Mouse (Mus musculus) urinary bladder, postnatal 4 days (tissue): ENCODE data around the gene Kmt5b.

Experiments used
- DNase-seq, 2 experiments: peaks; one replicate each; pipeline ENCODE4 v3.0.0; 2021 to 2022; ENCODE audit warnings: low spot score in 2 of 2

Gene Kmt5b

DNA sequence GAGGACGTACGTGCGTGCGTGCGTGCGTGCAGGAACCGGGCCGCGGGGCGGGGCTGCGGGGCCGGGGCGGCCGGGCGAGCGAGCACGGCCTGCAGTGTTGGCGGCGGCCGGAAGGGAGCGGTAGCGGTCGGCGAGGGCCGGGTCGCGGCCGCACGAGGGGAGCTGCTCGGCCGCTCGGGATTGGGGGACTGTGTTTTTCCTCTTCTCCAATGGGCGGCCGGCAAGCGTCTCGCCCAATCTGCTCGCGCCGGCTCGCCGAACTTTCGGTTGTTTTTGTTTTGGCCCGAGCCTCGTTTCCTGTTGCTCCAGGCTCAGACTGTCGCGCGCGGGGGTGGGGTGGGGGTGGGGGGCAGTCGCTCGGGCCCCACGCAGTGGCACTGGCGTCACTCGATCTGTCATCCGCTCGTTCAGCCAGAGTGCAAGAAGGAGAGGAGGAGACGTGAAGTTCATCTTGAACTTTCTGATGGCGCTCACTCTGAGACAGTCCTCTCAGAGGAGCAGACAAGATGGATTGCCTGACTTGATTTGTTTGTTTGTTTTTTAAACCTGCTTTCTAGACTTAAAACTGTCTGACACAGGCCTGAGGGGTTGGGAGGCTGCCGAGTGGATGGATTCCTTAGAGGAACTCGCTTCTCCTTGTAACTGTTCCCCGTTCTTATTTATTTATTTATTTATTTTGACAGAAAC, 1.6 kb downstream of the Kmt5b start:
- DNase-seq: peak; percentile 92

DNA sequence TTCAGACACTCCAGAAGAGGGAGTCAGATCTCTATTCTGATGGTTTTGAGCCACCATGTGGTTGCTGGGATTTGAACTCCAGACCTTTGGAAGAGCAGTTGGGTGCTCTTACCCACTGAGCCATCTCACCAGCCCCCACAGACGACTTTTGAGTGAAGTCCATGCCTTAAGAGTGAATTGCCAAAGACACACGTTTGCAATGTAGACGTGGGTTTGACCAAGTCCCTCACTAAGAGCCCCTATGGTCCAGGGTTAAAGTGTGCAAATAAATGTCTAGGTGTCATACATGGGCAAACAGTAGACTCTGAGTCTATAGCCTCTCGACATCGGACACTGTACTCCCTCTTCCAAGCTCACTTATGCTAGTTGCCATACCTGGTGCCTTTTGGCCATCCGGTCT, 2.3 kb downstream of the Kmt5b start:
- no peak for DNase-seq

DNA sequence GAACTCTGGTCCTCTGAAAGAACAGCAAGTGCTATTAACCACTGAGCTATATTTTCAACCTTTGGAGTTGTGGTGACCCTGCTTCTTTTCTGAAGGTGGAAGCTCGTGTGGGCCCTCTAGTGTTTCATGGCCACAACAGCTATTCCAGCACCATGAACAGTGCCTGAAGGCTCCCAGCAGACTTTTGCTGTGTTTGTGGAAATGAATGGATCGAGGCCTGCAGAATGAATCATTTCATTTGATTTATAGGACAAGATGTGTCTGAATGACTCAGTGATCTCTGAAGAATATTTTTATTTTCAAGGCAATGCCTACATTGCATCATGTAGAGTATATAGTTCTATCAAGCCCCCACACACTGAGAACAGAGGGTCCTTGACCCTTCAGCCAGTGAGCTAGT, 6.9 kb downstream of the Kmt5b start:
- DNase-seq: no peak

- DNase-seq: no peak
Observed at GRCm38 (mm10) chr19:3778713-3779112, 11.5 kb downstream of the Kmt5b start.

- no peak for DNase-seq
Observed at GRCm38 (mm10) chr19:3790077-3790476, 22.9 kb downstream of the Kmt5b start.

DNA sequence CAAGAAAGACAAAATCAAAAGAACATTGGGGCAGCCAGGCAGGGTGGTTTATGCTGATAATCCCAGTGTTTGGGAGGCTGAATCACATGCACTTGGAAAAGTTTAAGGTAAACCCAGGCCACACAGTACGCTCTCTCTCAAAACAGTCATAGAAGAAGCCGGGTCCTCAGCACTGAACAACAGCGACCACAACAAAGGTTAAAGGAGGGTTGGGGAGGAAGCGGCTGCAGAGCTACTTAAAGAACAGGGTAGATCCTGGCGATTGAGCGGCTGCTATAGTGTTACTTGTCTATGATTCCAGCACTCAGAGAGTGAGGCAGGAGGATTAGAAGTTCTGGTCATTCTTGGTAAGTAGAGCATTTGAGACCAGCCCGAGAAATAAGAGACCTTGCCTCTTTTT, 38.3 kb downstream of the Kmt5b start:
- no peak for DNase-seq

DNA sequence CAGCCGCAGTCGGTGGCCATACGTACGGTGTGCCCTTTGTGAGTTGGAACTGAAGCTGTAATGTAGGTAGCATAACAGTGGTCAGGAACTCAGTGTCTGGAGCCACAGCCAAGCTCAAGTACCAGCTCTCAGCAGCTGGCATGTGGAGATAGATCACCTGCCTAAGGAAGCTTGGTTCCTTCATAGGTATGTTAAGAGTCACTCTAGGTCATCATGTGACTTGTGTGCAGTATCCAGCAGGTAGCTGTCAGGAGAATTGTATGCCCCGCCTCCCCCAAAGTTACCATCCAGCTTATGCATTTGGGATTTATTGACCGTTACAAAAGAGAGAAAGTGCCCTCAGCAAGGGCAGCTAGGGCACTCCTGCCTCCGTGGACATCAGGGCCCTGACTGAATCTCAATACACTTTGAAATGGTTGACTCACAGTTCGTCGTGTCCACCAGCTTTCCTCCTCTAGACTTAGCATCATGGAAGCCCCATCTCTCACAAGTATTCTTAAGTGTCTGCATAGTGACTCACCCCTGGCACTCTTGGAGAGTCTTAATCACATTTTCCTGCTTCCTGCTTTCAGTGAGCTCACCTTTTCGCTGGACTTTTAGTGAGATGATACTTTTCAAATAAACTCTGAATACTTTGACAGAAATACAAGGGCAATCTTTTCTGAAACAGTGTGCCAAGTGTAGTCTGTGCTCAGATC, 43.5 kb downstream of the Kmt5b start:
- DNase-seq: no peak

DNA sequence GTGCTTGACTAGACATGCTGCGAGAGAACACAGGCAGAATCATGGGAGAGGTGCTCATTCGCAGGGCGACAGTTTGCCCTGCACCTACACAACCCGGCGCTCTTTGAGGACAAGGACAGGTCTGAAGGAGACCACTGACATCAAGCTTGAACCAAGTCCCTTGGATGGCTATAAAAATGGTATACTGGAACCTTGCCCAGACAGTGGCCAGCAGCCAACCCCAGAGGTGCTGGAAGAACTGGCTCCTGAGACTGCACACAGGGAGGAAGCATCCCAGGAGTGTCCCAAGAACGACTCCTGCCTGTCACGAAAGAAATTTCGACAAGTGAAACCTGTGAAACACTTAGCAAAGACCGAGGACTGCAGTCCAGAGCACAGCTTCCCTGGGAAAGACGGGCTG, 47.2 kb downstream of the Kmt5b start:
- no peak for DNase-seq

- DNase-seq: no peak
Observed at GRCm38 (mm10) chr19:3815824-3816223, 48.6 kb downstream of the Kmt5b start.

DNA sequence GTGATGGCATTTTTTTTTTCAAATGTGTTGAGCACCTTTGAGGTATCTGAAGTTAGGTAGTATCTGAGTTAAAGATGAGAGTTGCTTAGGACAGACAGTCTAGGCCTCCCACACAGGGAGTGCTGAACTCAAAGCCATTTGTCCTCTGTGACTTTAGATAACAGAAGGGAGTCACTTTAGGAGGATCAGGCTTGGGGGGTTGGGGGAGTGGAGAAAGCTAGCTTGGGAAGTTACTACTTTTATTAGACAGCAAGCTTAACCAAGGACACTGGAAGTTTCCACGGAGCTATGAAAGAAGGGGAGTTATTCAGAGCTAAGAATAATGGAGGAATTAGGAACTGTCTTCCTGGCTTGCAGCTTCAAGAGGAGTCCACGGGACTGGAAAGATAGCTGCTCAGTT, 51.9 kb downstream of the Kmt5b start:
- DNase-seq: no peak

DNA sequence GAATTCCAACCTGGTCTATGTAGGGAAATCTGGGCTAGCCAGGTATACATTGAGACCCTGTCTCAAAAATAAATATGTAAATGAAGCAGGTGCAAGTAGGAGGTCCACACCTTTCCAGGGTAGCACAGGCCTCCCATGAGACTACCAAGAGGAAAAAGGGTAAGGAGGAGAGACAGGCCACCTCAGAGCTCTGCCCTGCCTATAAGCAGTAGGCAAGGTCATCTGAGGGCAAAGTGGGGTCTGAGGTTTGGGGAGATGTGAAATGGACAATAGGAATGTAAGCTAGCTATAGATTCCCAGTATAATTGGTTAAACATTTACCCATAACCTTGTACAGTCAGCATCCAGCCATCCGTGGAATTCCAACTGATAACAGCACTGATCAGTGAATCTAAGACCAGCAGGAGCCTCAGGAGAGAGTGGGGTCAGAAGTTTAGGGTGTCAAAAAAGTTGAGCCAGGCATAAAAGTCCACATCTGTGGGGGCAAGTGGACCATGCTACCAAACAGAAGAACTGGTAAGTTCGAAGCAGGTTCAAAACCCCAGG, 52.8 kb downstream of the Kmt5b start:
- no peak for DNase-seq

DNA sequence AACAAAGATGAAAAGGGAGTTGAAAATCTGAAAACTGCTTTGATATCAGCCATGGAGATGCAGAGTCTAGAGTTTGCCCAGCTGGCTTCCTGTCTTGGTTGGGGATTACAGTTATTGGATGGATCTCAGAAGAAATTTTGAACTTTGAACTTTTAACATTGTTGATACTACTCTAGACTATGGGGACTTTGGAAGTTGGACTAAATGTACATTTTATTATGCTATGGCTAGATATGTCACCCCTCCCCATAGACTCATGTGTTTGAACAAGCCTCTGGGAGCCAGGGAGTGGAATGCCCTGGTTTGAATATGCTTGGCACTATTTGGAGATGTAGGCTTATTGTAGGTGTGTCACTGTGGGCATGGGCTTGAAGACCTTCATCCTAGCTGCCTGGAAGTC, 57.8 kb downstream of the Kmt5b start:
- no peak for DNase-seq

- DNase-seq: no peak
Observed at GRCm38 (mm10) chr19:3829863-3830262, 62.6 kb downstream of the Kmt5b start.

GRCm38 (mm10) chr19:3831716-3832115, 64.5 kb downstream of the Kmt5b start:
- DNase-seq: no peak

GRCm38 (mm10) chr19:3832851-3833353, 65.7 kb downstream of the Kmt5b start:
- DNase-seq: peak in 1 of 2 experiments; percentile 48

GRCm38 (mm10) chr19:3834301-3834700, 67.1 kb downstream of the Kmt5b start:
- DNase-seq: no peak

GRCm38 (mm10) chr19:3836791-3837190, 69.6 kb downstream of the Kmt5b start:
- DNase-seq: no peak

DNA sequence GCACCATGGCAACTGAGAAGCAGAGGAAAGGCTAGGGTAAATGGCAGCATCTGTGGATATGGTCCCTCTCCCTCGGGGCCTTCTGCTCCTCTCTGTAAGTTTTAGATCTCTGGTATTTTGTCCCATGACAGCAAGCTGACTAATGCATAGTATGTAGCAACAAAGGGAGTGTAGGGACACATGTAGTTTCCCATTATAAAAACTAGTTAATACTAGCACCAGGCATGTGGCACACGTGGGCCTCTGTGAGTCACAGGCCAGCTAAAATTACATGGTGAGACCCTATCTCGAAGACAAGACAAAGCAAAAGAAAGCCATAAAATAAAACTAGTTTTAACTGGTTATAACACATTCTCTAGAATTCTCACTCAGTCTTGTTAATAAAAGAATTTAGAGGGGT, 71.7 kb downstream of the Kmt5b start:
- DNase-seq: no peak

- DNase-seq: no peak
Observed at GRCm38 (mm10) chr19:3839686-3840085, 72.5 kb downstream of the Kmt5b start.

GRCm38 (mm10) chr19:3840214-3840651, 73.0 kb downstream of the Kmt5b start:
- no peak for DNase-seq

DNA sequence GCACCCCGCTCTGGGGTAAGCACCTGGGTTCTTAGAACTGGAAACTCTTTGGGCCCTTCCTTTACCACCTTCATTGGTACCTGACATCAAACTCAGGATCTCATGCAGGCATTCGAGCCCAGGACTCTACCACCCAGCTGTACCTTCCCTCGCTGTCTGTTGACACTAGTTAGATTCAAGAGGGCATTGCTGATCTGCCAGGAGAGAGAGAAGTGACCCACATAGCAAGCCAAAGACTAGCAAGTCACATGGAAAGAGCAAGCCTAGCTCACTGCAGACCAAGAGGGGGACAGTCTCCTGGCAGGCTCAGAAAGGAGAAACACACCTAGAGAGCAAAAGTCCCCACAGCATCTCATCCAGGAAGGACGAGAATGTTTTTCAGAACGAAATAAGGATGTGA, 73.5 kb downstream of the Kmt5b start:
- no peak for DNase-seq

- DNase-seq: no peak
Observed at GRCm38 (mm10) chr19:3842359-3843148, 75.3 kb downstream of the Kmt5b start.
